Mouse (Mus musculus) adrenal gland, adult 8-10 months (tissue): ENCODE measurements around the gene Ypel3. TPM values are rescaled to one million over a fixed set of nuclear protein-coding genes. Genes with fewer than 3 reads are reported as not detected.
"Not testable (repeated sequence)": the region's sequence is repeated elsewhere in the genome, so short reads cannot be mapped to it uniquely, and the experiment has no call there.

Source experiments
- DNase-seq: peaks from one replicate; pipeline ENCODE4 v3.0.0; 2022
- total RNA-seq, 4 experiments: library from RNA; stranded (reverse); gene quantifications; 2 replicates each; pipeline ENCODE4 v1.2.4; 2022

Gene Ypel3
- total RNA-seq, 4 experiments from 2014 or later = 114 to 148 (median 125) TPM

DNA sequence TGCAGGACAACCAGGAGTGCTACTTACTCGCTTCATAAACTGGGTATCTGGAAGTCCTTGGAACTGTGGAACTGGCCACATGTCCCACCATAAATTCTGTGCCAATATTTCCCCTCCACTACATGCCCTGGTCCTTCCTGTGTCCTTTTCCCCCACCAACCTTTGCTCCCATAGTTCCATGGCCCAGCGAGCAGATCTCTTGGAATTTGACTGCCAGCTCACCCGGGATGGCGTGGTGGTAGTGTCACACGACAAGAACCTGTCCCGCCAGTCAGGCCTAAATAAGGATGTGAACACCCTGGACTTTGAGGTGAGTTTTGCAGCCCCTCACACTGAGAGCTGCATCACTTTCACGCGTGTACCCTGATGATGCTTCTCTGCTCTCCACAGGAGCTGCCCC lies 9.8 kb upstream of the Ypel3 start:
- DNase-seq = no peak

GRCm38 (mm10) chr7:126770784-126771183 lies 6.0 kb upstream of the Ypel3 start:
- DNase-seq = no peak

- no peak for DNase-seq
These were observed 3.4 kb upstream of the Ypel3 start for GRCm38 (mm10) chr7:126773351-126773750.

GRCm38 (mm10) chr7:126774463-126774862 lies 2.3 kb upstream of the Ypel3 start:
- DNase-seq = no peak

GRCm38 (mm10) chr7:126775185-126775977 lies 1.4 kb upstream of the Ypel3 start:
- no peak for DNase-seq

DNA sequence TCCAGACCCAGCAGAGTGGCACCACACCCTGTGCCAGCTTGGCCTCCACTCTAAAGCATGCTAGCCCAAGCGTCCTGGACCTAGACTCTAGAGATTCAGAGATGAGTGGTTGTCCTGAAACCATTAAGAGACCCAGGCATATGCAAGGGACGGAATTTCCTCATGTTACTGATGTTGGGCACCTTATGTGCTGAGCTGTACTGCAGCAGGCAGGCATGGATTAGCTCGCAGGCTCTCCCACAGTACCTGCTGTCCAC lies 849 bp upstream of the Ypel3 start:
- no peak for DNase-seq

DNA sequence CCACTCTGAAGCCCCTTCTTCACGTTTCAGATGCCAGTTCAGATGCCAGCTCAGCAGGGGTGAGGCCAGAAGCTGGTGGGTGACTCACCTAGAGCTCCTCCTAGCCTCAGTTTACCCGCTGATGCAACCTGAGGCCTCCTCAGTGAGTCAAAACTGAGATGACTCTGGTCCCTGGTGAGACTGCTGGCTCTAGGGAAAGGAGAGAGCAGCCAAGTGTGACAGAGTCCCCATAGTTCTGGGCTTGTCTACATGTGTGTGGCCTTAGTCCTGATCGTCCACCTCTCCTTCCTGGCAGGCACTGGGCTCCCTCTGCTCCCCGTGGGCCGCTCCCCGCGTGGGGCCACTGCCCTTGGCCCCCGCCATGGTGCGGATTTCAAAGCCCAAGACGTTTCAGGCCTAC lies 721 bp downstream of the Ypel3 start:
- DNase-seq = no peak

DNA sequence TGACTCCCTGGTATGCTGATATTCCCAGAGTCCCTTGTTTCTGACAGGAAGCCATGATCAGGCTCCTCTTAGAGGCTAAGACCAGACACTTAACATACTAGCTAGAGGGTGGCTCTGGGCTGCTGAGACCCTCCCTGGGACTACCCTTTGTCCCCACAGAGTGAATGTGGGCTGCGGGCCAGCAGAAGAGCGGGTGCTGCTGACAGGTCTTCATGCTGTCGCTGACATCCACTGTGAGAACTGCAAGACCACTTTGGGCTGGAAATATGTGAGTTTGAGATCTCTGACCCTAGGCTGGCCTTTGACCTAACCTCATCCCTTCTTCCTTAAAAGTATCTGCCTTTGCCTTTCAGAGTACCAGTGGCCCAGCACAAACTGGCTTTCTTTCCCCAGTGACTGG lies 1.4 kb downstream of the Ypel3 start:
- no peak for DNase-seq

DNA sequence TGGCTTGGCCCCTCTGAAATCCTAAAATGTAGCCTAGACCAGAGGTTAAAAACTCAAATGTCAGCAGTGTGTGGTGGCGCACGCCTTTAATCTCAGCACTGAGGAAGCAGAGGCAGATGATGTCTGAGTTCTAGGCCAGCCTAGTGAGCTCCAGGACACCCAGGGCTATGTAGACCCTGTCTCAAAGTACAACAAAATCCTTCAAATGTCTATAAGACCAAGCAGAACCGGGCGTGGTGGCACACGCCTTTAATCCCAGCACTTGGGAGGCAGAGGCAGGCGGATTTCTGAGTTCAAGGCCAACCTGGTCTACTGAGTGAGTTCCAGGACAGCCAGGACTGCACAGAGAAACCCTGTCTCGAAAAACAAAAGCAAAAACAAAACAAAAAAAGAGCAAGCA lies 2.3 kb downstream of the Ypel3 start:
- not testable (repeated sequence) for DNase-seq

DNA sequence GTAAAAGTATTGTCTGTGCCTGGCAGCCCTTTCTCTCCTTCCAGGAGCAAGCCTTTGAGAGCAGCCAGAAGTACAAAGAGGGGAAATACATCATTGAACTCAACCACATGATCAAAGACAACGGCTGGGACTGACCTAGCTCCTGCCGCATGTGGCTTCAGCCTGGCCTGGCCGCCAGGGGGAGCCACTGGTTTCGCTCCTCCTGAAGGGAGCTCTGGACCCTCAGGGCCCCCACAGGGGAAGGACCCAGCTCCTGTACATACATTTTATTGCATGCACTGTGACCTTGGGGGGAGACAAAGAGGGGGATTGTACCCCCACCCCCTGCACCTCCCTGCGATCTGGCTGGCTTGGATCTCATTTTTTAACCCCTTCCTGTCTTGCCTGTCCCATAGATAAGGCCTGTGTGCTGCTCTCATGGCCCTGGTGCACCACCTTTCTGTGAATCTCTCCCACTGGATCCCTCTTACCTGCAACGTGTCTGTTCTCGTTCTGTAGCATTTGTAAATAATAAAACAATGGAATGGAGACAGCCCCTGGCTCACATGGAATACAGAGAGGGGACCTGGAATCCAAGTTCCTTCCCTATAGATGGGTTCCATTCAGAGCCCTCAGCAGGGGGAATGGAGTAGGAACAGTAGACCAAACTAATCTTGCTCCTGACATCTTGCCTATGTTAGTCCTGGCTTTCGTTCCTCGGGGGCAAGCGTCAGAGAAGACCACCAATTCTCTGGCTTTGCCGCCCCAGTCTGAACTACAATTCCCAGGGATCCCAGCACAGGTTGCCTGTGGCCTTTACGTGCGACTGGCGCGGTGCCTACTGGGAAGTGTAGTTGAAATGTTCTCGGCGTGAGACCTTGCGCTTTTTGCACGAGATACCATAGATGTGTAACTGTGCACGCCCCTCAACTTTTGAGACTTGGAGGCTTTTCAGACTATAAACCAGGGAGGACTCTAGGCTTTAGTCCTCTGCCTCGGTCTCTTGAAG lies 3.5 kb downstream of the Ypel3 start:
- DNase-seq = peak; percentile 80

- DNase-seq = no peak
These were observed 4.3 kb downstream of the Ypel3 start, which contains the start of gene Tbx6 for GRCm38 (mm10) chr7:126780971-126781635. TSS of gene Tbx6 (plus strand) at chr7:126781483.

DNA sequence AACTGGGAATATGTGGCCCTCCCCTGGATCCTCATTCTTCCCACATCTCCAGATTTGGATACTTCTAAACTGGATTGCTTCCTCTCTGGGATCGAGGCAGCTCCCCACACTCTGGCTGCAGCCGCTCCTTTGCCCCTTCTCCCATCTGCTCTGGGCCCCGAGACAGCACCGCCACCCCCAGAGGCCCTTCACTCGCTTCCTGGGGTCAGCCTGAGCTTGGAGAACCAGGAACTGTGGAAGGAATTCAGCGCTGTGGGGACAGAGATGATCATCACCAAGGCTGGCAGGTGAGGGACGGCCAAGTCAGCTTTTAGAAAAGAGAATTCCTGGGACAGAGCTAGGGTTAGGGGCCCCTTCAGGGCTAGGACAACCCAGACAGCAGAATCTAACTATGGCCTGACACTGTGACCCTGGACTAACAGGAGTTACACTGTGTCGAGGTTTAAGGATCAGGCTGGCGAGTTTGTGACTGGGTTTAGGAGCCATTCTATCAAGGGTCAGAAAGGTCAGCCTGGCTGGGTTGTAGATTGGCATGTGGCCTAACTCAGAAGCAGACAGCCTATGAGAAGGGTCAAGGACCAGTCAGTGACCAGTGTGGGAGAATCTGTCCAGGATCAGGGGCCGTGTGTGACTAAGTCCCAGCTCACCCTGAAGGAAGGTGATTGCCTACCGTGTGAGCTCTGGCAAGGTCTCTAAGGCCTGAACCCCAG lies 5.1 kb downstream of the Ypel3 start:
- no peak for DNase-seq

- no peak for DNase-seq
These were observed 5.9 kb downstream of the Ypel3 start for GRCm38 (mm10) chr7:126782693-126783092.

DNA sequence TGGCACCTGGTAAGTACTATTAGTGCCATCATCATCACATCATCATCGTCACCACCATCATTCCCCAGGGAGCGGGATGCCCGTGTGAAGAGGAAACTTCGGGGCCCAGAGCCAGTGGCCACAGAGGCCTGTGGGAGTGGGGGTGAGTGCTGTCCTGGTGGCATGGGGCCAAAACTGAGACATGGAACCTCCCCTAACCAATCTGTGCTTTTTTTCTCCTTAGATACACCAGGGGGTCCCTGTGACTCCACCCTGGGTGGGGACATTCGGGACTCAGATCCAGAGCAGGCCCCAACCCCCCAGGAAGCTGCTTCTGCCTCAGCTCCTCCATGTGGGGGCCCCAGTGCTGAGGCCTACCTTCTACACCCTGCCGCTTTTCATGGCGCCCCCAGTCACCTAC lies 7.7 kb downstream of the Ypel3 start:
- no peak for DNase-seq

GRCm38 (mm10) chr7:126785056-126785455 lies 8.3 kb downstream of the Ypel3 start:
- DNase-seq = no peak

DNA sequence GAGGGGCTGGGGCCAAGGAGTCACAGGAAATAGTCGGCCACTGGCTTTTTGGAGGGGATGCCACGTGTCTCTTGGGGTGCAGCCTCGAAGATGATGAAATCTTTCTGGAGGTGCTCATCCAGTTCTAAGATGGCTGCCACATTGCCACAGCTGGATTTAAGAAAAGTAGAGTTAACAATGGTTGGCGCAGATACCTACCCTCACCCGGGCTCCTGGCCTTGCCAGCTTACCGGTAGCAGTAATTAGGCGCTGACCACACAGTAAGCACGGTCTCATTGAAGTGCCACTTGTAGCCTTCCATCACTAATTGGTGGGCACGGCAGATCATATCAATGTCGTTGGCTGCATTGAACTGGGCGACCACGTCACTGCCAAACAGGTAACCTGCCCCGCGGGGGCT lies 9.4 kb downstream of the Ypel3 start:
- DNase-seq = no peak

DNA sequence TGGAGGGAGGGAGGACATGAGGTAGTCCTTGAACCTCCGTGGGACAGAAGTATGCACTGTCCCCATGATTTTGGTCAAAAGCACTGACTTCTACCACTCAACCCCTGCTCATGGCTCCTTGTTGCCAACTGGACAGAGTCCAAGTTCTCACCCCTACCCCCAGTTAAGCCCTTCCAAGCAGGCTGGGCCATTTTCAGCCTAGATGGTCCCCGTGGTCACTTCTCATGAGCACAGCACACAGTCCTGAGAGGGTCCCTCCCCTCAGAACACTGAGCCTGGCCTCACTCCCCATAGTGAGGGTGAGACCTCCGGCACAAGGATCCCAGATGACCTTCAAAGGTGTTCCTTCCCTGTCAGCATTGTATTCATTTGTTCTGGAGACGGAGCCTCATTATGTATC lies 12.4 kb downstream of the Ypel3 start:
- DNase-seq = no peak

- peak; percentile 95 for DNase-seq
These were observed 15.3 kb downstream of the Ypel3 start, which contains the start of gene Ppp4c for GRCm38 (mm10) chr7:126791851-126792720. TSS of gene Ppp4c (minus strand) at chr7:126792496.

DNA sequence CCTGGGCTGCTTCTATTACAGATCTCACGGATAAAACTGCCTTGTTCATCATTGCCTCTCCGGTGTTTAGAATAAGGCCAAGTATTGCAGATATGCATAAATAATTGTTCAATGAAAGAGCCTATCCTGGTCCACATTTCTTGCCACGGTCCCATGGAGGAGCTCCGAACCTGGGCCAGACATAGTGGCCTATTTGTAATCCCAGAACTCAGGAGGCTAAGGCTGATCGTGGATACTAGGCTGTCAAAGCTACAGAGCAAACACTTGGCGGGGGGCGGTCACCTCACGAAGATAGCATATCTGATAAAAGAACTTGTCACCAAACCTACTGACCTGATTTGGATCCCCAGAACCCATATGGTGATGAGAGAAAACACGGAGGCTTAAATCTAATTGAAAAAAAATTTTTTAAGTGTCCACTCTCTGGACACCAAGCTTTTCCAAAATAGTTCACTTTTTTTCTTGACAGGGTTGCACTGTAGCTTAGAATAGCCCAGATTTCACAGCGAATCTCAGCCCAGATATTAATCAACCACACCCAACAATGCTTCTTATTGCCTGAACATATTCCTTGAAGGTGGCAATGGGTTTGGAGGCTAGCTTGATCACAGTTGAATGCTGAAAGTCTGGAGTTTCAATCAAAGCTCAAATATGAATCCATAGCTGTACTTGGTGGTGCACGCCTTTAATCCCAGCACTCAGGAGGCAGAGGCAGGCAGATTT lies 16.1 kb downstream of the Ypel3 start:
- DNase-seq = no peak

- DNase-seq = no peak
These were observed 16.9 kb downstream of the Ypel3 start for GRCm38 (mm10) chr7:126793456-126794270.
